Mouse (Mus musculus) midbrain, embryonic 16.5 days (tissue): Measurements from ENCODE around the gene Sc5d. TPM values are rescaled to one million over a fixed set of nuclear protein-coding genes. Genes with fewer than 3 reads are reported as not detected.

ENCODE experiments used
- ATAC-seq: fragments of 200-750 bp; cut with Nextera tagmentation; 2 replicates; pipeline ENCODE4 v1.8.0; 2017; ENCODE audit warnings: moderate TSS enrichment
- H3K27ac ChIP-seq: fragments of 300-500 bp; sonication (generic); 2 replicates; pipeline ENCODE4 v1.5.1; 2014; ENCODE audit warnings: mild to moderate bottlenecking, low read length, mixed read lengths
- H3K27me3 ChIP-seq: fragments of 300-500 bp; sonication (generic); 2 replicates; pipeline ENCODE4 v1.6.1; 2014; ENCODE audit warnings: low read depth, low read length, mixed read lengths; ENCODE audit not compliant: control insufficient read depth, insufficient read depth
- H3K36me3 ChIP-seq: fragments of 300-500 bp; sonication (generic); 2 replicates; pipeline ENCODE4 v1.6.1; 2014; ENCODE audit warnings: mild to moderate bottlenecking, low read length, moderate library complexity, mixed read lengths; ENCODE audit not compliant: control insufficient read depth, insufficient read depth
- H3K4me1 ChIP-seq: fragments of 300-500 bp; sonication (generic); 2 replicates; pipeline ENCODE4 v1.6.1; 2014; ENCODE audit warnings: mild to moderate bottlenecking, low read length, mixed read lengths; ENCODE audit not compliant: control insufficient read depth, insufficient read depth
- H3K4me2 ChIP-seq: fragments of 300-500 bp; sonication (generic); 2 replicates; pipeline ENCODE4 v1.6.1; 2014; ENCODE audit warnings: mild to moderate bottlenecking, low read length, mixed read lengths
- H3K4me3 ChIP-seq: fragments of 300-500 bp; sonication (generic); 2 replicates; pipeline ENCODE4 v1.5.1; 2014; ENCODE audit warnings: low read depth, mild to moderate bottlenecking, low read length, moderate library complexity, mixed read lengths
- H3K9ac ChIP-seq: fragments of 300-500 bp; sonication (generic); 2 replicates; pipeline ENCODE4 v1.6.1; 2014; ENCODE audit warnings: low read depth, low read length, mixed read lengths
- H3K9me3 ChIP-seq: fragments of 300-500 bp; sonication (generic); replicated peaks from 2 replicates; pipeline ENCODE4 v1.6.1; 2014; ENCODE audit warnings: mild to moderate bottlenecking, low read length, mixed read lengths; ENCODE audit not compliant: control insufficient read depth, poor library complexity, severe bottlenecking
- WGBS: fragments of 180-500 bp; shearing (Covaris S2); extraction: QIAGEN DNeasy Blood & Tissue Kit; methylation state at CpG from one replicate; pipeline ENCODE4 v1.1.7; 2014; 5-methylcytosine and 5-hydroxymethylcytosine counted together
- polyA plus RNA-seq: library from polyadenylated mRNA; unstranded; fragments of >200 nt; fragmentation: Nextera tagmentation; extraction: Ambion mirVana; gene quantifications from 2 replicates; pipeline ENCODE4 v1.2.1, GENCODE M21; 2015

The Sc5d gene
- polyA plus RNA-seq, 1 experiment from 2014 or later: 88.3 TPM

DNA sequence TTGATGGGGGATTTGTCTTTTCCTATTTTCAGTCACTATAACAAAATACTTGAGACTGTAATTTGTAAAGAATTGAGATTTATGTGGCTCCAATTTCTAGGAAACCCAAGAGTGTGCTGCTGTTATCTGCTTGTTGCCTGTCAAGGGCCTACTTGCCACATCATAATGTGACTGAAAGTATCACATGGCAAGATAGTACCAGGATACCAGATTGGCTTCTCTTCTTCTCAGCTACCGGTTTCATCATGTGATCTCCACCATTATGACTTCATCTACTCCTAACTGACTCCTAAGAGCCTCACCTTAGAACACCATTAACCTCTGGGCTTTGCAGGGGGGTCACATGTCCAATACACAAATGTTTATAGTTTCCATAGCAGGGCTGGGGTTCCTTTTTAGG is 49.9 kb downstream of the Sc5d start:
- H3K9me3 ChIP-seq: no peaks in the 10 kb centered on the region
- no peak overlapping the region for H3K9ac ChIP-seq
- no peaks in the 10 kb centered on the region for H3K36me3 ChIP-seq
- H3K4me1 ChIP-seq: no peaks in the 10 kb centered on the region
- no peak for ATAC-seq
- WGBS: 86% methylated on average over 1 of the region's 1 CpGs
- H3K4me2 ChIP-seq: no peak overlapping the region
- H3K27me3 ChIP-seq: no peaks in the 10 kb centered on the region
- no peak overlapping the region for H3K27ac ChIP-seq
- no peak overlapping the region for H3K4me3 ChIP-seq

- H3K4me3 ChIP-seq: no peak overlapping the region
Observed at GRCm38 (mm10) chr9:42213142-42213541, 50.9 kb downstream of the Sc5d start.

GRCm38 (mm10) chr9:42209666-42210065 is 54.4 kb downstream of the Sc5d start:
- no peak overlapping the region for H3K27ac ChIP-seq
- H3K27me3 ChIP-seq: no peaks in the 10 kb centered on the region
- H3K4me1 ChIP-seq: no peaks in the 10 kb centered on the region; the same call in 1 of the 2 replicates
- H3K36me3 ChIP-seq: no peaks in the 10 kb centered on the region
- ATAC-seq: no peak
- H3K9me3 ChIP-seq: no peaks in the 10 kb centered on the region
- H3K4me3 ChIP-seq: no peak overlapping the region
- no peak overlapping the region for H3K4me2 ChIP-seq
- H3K9ac ChIP-seq: no peak overlapping the region
- WGBS: 92% methylated on average over 6 of the region's 6 CpGs

More at GRCm38 (mm10) chr9:42213142-42213541, 50.9 kb downstream of the Sc5d start:
- Histone ChIP-seq H3K9me3 (no peaks in the 10 kb centered on the region), H3K4me1 (no peaks in the 10 kb centered on the region), H3K4me2 (no peak overlapping the region), H3K9ac (no peak overlapping the region), H3K27me3 (no peaks in the 10 kb centered on the region), H3K27ac (no peak overlapping the region), H3K36me3 (no peaks in the 10 kb centered on the region)
- ATAC-seq: no peak
- WGBS: 92% methylated on average over 1 of the region's 1 CpGs

DNA sequence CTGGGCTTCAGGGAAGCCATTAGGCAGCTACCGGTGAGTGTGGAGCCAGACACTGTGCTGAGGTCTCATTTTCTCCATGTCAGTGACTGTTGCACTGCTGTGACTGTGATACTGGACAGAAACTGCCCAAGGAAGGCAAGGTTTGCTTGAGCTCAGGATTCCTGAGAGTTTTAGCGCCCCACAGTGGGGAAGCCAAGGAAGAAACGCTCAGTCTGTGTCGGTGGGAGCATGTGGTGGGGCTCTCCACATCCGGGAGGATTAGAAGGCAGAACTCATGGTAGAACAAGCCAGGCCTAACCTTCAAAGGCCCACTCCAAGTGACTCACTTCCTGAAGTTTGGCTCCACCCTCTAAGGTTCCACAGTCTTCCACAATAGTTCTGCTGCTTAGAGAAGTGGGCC is 55.6 kb downstream of the Sc5d start:
- no peaks in the 10 kb centered on the region for H3K9me3 ChIP-seq
- 37% methylated on average over 5 of the region's 5 CpGs for WGBS
- H3K4me3 ChIP-seq: no peak overlapping the region
- H3K9ac ChIP-seq: no peak overlapping the region
- no peak for ATAC-seq
- no peaks in the 10 kb centered on the region; the same call in 1 of the 2 replicates for H3K4me1 ChIP-seq
- H3K27me3 ChIP-seq: no peaks in the 10 kb centered on the region
- H3K27ac ChIP-seq: no peak overlapping the region
- H3K4me2 ChIP-seq: no peak overlapping the region
- H3K36me3 ChIP-seq: no peaks in the 10 kb centered on the region

DNA sequence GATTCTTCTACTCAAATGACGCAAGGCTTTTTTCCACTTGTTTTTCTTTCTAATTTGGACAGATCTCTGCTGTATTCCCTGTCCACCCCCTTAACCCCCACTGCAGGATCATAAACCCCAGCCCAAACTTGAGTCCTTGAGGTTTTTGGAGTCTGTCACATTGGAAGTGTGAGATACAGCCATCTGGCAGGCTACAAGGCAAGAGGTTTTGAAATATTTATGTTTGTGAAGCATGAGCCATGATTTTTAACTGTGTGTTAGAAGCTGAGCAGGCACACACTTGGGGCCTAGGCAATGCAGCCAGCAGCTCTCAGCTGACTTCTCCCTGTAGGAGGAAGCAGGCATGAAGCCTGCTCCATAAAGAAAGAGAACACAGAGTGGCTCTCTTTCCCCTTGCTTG is 57.3 kb downstream of the Sc5d start:
- Histone ChIP-seq H3K9ac (no peak overlapping the region), H3K4me3 (no peak overlapping the region), H3K4me2 (no peak overlapping the region), H3K27me3 (no peaks in the 10 kb centered on the region), H3K27ac (peak overlapping the region; percentile 59; the same call in 1 of the 2 replicates), H3K36me3 (no peaks in the 10 kb centered on the region), H3K4me1 (no peaks in the 10 kb centered on the region; the same call in 1 of the 2 replicates), H3K9me3 (no peaks in the 10 kb centered on the region)
- WGBS: 84% methylated on average over 1 of the region's 1 CpGs
- no peak for ATAC-seq

DNA sequence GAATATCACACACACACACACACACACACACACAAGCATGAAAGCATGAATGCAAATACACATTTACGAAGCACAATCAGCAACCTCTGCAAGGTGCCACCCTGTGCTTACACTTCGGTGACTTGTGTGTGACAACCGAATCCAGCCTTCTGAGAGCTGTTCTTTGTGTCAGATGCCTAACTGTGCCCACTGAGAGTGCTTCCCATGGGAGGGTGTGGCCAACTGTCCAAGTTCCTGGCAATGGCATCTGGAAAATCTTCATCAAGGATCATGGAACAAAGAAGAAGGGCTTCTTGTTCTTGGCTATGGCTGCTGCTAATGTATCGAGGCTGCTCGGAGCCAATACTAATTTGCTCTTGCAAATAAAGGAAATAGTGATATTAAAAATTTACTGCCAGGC is 61.8 kb downstream of the Sc5d start:
- Histone ChIP-seq H3K4me3 (no peak overlapping the region), H3K27me3 (no peaks in the 10 kb centered on the region), H3K36me3 (no peaks in the 10 kb centered on the region), H3K9me3 (no peaks in the 10 kb centered on the region), H3K4me1 (no peaks in the 10 kb centered on the region; the same call in 1 of the 2 replicates), H3K4me2 (no peak overlapping the region), H3K27ac (no peak overlapping the region), H3K9ac (no peak overlapping the region)
- no peak for ATAC-seq
- WGBS: 91% methylated on average over 5 of the region's 5 CpGs

Other genes starting within 250 kb of the Sc5d start
- gene Sorl1, start 140.0 kb downstream of the Sc5d start, polyA plus RNA-seq: 6.8 and 7.2 TPM in 2 replicates
- gene Tecta, start 135.7 kb upstream of the Sc5d start, polyA plus RNA-seq: 0.57 and 0.87 TPM in 2 replicates
- 3.9 and 4.4 TPM in 2 replicates for gene Tbcel, start 243.6 kb upstream of the Sc5d start, polyA plus RNA-seq